Mouse (Mus musculus) megakaryocyte, adult 5-6 weeks (primary cell): Measurements from ENCODE around the gene D6Ertd527e. TPM values are rescaled to one million over a fixed set of nuclear protein-coding genes. Genes with fewer than 3 reads are reported as not detected.

Experiments used
- ATAC-seq: 2 replicates; pipeline ENCODE4 v1.8.0; 2016; ENCODE audit warnings: mild to moderate bottlenecking, inconsistent platforms; ENCODE audit not compliant: poor library complexity, severe bottlenecking
- total RNA-seq, 2 experiments: library from RNA; stranded (forward) in 1 of 2; stranded (reverse) in 1 of 2; fragments of 153-499, 151-499 nt in 1 of 2; fragments of 221-1000, 200-1000 nt in 1 of 2; gene quantifications; 2 replicates each; pipeline versions ENCODE4 v1.2.3 to v1.2.4; 2015 to 2017

D6Ertd527e gene
- total RNA-seq, 2 experiments from 2014 or later = 0.22 TPM; not detected in 1

- no peak for ATAC-seq
Observed at GRCm38 (mm10) chr6:87103314-87103713, 1.2 kb upstream of the D6Ertd527e start.

GRCm38 (mm10) chr6:87111493-87111892 lies 6.9 kb downstream of the D6Ertd527e start:
- no peak for ATAC-seq

- no peak for ATAC-seq
Observed at GRCm38 (mm10) chr6:87112125-87112524, 7.6 kb downstream of the D6Ertd527e start.

GRCm38 (mm10) chr6:87115981-87116380 lies 11.4 kb downstream of the D6Ertd527e start:
- no peak for ATAC-seq

- no peak for ATAC-seq
Observed at GRCm38 (mm10) chr6:87116596-87116995, 12.1 kb downstream of the D6Ertd527e start.

GRCm38 (mm10) chr6:87119066-87119837 lies 14.7 kb downstream of the D6Ertd527e start:
- ATAC-seq = no peak

- ATAC-seq = no peak
Observed at GRCm38 (mm10) chr6:87119975-87120374, 15.4 kb downstream of the D6Ertd527e start.

- no peak for ATAC-seq
Observed at GRCm38 (mm10) chr6:87120661-87121060, 16.1 kb downstream of the D6Ertd527e start.

- ATAC-seq = no peak
Observed at GRCm38 (mm10) chr6:87121961-87122360, 17.4 kb downstream of the D6Ertd527e start.

GRCm38 (mm10) chr6:87123406-87123805 lies 18.9 kb downstream of the D6Ertd527e start:
- no peak for ATAC-seq

GRCm38 (mm10) chr6:87123973-87124372 lies 19.4 kb downstream of the D6Ertd527e start:
- ATAC-seq = no peak

GRCm38 (mm10) chr6:87127049-87127753 lies 22.7 kb downstream of the D6Ertd527e start:
- ATAC-seq = no peak

- peak; percentile 52 for ATAC-seq
Observed at GRCm38 (mm10) chr6:87129861-87130260, 25.3 kb downstream of the D6Ertd527e start.

- peak; percentile 62 for ATAC-seq
Observed at GRCm38 (mm10) chr6:87130628-87131027, 26.1 kb downstream of the D6Ertd527e start.

- no peak for ATAC-seq
Observed at GRCm38 (mm10) chr6:87131078-87131477, 26.5 kb downstream of the D6Ertd527e start.

GRCm38 (mm10) chr6:87133520-87133919 lies 29.0 kb downstream of the D6Ertd527e start:
- ATAC-seq = no peak

- no peak for ATAC-seq
Observed at GRCm38 (mm10) chr6:87133966-87134546, 29.5 kb downstream of the D6Ertd527e start.

- ATAC-seq = no peak
Observed at GRCm38 (mm10) chr6:87138479-87138878, 33.9 kb downstream of the D6Ertd527e start.

- no peak for ATAC-seq
Observed at GRCm38 (mm10) chr6:87139796-87140553, 35.4 kb downstream of the D6Ertd527e start.

- no peak for ATAC-seq
Observed at GRCm38 (mm10) chr6:87142239-87142638, 37.7 kb downstream of the D6Ertd527e start.

- ATAC-seq = no peak
Observed at GRCm38 (mm10) chr6:87143594-87143993, 39.0 kb downstream of the D6Ertd527e start.
